Mouse (Mus musculus): ENCODE data around the gene 6430548M08Rik.
A peak's percentile ranks its signal among the peaks of the same experiment; 100 is the strongest.

- no peak for TF ChIP-seq CTCF (IDR thresholded peaks at IDR 0.05; ENCODE audit: borderline replicate concordance, extremely low read depth, insufficient read depth, insufficient read length)
- TF ChIP-seq POLR2A (IDR thresholded peaks at IDR 0.05; ENCODE audit: borderline replicate concordance, extremely low read depth, insufficient read depth, insufficient read length, poor library complexity, severe bottlenecking), result peak; percentile 58; the same call in 1 of the 2 replicates
These were observed 12.6 kb upstream of the 6430548M08Rik start, which contains the start of gene Zdhhc7 for GRCm38 (mm10) chr8:120101068-120101972.

Measured in brain, embryonic 14.5 days (tissue).